Mouse (Mus musculus) adrenal gland, adult (tissue): ENCODE measurements around the gene Rab3c.

Experiments used
- DNase-seq, 2 experiments: peaks; one replicate each; pipeline ENCODE4 v3.0.0; 2022 to 2023; ENCODE audit warnings: low spot score in 1 of 2; ENCODE audit not compliant: inconsistent age in 2 of 2

Gene Rab3c

DNA sequence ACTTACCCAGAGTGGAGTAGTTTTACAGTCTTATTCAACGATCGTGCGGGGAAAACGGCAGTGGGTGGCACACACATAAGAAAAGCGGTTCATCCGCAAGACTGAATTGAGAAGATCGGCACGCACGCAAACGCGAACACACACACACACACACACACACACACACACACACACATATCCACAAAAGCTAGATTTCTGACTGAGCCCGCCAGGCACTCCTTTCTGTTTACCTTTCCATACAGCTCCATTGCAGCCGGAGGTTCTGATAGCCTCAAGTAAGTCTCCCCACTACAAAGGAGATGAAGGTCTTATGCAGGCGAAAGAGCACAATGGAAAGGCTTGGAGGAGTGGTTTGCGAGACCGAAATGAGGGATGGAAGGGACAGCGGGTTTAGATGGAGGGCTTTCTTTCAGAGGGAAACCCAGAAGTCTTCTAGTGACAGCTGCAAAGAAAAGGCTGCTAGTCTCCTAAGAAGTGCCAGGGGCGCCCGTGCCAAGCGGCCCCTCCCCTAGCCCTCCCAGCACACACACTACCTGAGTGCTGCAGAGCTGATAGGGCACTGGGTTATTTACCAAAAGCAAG is at the start of gene Rab3c:
Gene Rab3c, minus strand, starts transcription at position 434 of the 582 bp plus-strand sequence.
- DNase-seq: peak; percentile 6 to 38

DNA sequence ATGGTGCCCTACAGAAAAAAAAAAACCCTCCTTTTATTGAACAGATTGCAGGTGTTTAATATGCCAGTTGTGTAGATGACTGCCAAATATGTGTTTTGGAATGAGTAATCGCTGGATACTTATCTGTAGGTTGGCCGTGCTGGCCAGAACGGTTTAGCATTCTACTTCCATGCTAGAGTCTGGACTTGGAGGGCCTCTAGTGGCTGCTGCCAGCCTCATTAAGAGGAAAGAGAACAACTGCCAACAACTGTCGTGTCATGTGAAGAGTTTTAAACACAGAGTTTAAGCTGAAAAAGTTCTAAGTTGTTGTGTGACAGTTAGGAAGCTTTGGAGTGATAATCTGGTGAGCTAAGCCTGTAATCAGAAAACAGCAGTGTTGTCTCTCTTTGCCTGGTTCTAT is 38.0 kb upstream of the Rab3c start:
- DNase-seq: peak in 1 of 2 experiments; percentile 32

DNA sequence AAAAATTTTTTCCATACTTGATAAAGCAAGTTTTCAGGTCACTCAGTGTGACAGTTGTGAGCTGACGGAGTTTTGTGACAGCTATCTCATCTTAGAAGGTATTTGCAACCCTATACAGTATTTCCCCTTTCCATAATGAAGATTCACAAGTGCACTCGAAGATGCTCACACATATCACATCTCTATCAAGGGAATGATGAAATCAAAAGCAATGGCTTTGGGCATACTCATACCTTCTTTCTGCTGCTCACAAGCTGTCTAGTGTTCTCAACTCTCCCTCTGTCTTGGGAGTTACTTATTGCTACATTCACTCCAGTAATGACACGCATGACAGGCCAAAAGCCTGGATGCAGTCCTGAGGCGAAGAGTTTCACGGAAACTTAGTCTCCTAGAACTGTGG is 26.4 kb upstream of the Rab3c start:
- no peak for DNase-seq

DNA sequence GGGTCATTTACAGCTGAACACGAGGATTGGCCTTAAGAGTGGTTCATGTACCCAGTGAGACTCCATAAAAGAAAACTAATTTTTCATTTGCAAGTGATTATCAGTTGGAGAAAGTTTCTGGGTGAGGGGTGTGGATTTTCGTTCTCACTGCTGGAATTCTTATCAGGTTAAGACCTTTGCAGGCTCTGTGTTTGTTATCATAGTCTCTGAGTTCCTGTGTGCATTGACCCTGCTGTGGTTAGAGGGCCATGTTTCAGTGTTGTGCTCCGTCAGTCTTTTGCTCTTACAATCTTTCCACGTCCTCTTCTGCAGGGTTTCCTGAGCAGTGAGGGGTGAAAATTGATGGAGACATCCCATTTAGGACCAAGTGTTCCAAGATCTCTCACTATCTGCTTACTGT is 16.3 kb upstream of the Rab3c start:
- DNase-seq: no peak

DNA sequence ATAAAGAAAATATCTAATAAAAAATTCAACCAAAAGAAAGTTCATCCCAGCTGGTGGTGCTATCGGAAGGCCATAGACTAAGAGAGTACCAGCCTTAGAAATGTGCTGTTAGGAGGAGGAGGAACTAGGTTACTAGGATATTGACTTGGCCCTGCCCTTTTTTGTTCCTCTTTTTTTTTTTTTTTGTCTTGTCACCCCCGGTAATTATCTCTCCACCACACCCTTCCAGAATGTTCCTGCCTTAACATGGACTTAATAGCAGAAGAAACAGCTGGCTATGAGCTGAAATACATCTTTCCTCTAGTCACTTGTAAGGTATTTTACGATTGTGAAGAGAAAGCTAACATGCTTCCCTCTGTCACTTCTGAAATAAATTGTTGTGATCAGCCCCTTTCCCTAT is 7.7 kb upstream of the Rab3c start:
- DNase-seq: no peak

DNA sequence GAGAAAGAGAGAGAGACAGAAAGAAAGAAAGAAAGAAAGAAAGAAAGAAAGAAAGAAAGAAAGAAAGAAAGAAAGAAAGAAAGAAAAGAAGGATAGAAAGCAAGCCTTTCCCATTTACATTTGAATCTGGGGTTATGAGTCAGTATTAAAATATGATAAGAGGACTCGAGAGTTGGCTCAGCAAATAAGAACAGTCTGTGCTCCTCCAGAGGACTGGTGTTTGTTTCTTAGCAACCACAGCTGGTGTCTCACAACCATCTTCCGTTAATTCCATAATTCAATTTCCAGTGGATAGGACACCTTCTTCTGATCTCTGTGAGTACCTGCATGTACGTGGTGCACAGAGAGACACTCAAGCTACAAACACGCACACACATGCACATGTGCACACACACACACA is 3.0 kb upstream of the Rab3c start:
- DNase-seq: peak in 1 of 2 experiments; percentile 22

DNA sequence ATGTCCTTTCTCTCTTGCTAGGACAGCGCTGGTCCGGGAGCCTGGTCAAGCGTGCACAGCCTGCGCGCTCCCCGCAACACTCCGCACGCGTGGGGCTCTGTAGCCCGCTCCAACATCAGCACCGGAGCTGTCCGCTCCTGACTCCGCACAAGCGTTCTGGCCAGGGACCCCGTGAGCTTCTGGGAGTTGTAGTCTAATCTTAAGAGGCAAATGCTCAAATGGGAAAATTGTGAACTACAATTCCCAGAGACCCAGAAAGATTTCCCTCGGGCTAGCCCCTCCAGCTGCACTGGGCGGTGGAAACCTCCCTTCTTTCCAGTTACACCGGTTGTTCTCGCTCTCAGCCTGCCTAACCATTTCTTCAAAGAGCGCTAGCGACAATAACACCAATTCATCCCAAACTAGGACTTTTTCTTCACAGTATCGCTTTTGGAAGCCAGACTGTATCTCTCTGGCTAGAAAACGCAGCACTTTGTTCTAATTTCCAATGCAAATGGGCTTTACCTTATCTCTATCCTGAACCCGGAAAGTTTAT is 701 bp downstream of the Rab3c start:
- DNase-seq: peak; percentile 71 to 84

DNA sequence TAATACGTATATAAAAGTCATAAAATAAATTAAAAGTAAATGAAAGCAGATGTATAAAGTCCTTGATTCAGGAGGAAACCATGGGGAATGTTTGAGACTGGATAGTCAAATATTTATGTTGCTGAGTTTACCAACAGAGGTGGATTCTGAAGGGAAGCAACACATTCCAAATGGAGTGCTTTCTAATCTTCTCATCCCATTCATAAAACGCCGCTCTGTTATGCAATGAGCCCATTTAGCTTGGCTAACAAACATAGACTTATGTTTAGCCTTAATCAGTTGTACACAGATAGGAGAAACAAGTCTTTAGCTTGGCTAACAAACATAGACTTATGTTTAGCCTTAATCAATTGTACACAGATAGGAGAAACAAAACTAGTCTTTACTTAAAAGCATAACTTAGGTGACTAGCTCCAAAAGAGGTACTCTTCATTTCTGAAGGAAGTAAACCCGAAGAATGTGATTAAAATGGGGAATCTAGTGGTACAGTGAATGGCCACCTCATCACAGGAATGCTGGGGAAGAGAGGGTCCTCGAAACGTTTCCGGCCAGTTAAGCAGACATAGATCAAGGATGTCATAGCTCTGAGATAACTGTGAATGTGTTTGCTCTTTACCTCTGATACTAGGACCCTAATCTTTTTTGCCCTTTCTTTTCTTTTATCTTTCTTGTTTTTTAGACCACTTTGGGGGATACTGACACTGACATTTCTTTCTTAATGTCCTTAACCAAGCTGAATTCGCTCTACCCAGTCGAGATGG is 1.6 kb downstream of the Rab3c start:
- DNase-seq: no peak

DNA sequence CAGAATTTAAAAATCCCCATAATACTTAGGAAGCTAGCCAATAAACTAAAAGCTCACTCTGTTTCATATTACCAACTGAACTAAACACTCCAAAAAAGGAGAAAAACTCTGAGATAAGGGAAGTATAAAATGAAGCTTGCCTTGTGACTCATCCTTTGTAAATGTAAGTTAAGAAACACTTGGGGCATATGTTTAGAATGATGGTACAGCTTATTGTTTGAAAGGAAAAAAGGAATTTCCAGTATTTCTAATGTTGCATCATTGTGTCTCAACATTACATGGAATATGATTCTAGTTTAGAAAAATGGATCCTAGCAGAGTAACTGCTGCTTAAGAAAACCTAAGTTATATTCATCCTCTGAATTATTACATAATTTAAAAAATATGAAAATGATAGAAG is 3.1 kb downstream of the Rab3c start:
- no peak for DNase-seq

DNA sequence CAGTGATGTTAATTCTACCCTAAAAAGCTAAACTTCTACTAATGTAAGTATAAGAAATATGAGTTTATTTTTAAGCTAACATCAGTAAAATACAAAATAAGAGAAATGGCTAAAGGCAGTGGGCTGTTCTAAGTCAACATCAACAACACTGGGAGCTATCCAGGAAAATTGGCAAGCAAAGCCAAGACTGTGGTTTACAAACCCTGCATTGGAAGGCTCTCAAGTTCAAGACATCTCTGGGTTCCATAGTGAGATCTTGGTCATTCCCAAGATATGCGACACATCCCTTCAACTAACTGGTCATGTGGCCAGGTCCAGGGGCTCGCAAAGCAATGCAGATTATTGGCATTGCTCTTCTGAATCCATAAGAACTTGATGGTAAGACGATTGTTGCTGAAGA is 5.3 kb downstream of the Rab3c start:
- no peak for DNase-seq

DNA sequence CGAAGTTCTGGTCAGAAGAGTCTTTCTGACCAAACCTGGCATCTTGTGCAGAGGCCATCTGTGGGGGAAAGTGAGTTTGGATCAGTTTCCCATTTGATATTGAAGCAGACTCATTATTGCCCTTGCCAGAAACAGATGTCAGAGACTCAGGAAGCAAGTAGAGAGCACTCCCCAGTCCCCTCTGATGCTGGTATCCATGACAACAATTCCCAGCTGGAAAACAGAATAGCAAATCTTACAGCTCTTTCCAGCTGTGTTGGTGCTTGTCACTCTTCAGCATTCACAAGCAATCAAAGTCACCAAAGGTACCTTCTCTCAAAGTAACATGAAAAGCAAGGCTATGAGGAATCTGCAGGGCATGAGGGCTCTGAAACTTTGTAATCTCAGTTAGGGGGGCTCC is 20.1 kb downstream of the Rab3c start:
- no peak for DNase-seq

DNA sequence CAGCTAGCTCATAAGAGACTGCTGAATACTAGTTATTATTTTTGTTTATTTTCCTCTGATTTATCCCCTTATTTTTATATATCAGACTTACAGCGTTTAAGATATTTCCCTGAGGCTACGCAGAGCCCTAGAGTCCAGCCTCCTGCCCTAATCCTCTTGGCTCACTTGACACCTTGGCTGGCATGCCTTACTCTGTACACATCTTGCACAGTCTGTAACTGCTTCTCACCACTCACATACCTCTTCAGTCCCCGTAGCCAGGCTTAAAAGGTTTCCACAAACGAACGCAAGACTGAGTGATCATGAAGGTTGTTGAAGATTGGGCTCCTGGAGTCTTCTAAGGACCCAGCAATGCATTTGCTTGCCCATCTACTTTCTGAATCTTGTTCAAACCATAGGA is 29.3 kb downstream of the Rab3c start:
- DNase-seq: no peak

DNA sequence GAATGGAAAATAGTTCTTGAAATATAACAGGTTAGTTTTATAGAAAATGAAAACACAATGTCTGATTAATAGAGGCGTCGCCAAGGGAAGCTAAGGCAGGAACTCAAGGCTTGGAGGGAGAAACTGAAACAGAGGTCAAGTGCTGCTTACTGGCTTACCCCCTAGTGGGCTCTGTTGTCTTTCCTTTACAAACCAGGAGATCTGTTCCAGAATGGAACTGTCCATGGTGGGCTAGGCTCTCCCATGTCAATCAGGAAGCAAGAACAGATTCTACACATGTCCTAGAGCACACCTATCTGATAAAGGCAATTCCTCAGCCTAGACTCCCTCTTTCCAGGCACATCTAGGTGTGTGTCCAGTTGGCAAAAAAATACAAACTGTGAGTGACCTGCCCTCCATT is 32.3 kb downstream of the Rab3c start:
- DNase-seq: no peak

DNA sequence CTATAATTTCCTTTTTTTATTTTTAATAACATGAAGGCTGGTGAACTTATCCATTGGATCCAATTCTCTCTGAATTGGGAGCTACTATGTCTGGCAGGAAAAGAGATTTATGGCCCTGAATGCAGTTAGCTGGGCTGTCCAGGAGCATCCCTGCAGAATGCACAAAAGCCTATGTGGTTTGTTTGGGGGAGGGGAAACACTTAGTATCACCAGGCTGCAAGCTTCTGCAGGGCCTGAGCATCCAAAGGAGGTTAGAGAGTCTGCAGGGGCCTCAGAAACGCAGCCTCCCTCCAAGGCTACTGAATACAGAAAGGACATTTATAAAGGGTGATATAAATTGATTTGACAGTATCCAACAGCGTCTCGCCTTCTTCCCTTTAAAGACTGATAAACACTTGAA is 41.8 kb downstream of the Rab3c start:
- DNase-seq: no peak

DNA sequence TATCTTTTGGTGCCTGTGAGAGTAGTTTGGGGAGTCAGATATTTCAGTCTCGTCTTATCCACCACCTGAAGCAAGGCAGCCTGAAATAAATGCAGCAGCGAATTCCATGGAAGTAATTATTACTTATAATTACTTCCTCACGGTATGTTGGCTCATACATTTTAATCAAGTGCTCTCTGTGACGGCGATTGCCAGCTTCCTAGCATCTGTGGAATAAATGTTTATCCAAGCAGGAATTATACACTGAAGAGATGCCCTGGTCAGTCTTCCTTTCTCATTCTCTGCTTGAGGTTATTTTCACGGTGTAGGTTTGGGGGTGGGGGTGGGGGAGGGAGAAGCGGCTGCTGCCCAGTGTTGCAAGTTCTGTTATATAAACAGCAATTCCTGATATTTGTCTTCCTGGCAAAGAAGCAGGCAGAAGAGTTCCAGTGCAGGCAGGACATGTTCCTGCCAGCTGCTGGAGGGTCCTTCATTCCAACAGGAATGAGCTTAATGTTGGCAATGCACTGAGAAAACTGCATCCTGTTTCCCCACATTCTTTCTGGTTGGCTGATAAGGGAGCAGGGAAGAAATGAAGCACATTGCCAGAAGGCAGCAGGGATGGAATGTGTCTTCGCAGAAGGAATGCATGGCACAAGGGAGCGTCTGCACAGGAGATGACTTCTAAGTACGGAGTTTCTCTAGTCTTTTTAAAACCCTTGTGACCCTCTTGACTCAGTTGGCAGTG is 43.4 kb downstream of the Rab3c start:
- DNase-seq: no peak

DNA sequence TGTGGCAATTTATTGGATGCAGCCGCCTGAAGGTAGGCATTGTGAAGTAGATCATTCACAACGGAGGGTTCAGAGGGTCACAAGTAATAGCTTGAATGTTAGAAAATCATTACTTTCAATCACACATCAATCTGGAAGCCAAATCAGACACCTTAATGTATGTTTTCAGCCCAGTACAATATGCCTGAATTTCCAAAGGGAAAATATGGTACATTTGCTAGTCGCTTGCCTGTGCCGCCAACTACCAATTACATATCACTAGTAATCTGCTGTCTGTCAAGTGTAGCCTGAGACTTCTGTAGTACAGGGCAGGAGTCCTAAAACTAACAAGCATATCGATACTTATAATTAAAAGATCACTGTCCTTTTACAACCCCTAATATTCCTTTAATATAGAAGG is 47.4 kb downstream of the Rab3c start:
- no peak for DNase-seq

DNA sequence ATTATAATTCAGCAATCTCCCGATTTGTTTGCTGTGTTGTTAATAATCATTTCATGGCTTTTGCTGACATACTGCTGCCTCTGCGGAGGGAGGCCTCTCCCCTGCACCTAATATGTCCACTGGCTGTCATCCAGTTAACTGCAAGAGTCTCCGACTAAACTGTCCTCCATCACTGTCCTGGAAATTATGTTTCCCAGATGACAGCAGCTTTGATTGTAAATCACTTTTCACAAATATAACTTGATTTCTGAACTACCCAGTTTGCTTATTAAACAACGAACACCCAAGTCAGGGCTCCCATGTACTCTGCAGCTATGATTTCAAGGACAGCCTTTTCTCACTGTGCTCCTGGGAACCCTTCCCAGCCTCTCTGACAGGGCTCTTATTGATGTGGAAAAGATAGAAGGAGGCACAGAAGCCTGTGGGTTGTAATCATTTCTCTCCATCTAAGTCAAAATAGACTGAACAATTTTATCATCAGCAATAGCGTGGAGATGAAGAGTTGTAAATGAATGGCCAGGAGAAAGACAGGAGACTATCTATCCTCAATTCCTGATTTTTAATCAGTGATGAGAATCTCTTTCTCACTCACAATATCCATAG is 49.6 kb downstream of the Rab3c start:
- no peak for DNase-seq

DNA sequence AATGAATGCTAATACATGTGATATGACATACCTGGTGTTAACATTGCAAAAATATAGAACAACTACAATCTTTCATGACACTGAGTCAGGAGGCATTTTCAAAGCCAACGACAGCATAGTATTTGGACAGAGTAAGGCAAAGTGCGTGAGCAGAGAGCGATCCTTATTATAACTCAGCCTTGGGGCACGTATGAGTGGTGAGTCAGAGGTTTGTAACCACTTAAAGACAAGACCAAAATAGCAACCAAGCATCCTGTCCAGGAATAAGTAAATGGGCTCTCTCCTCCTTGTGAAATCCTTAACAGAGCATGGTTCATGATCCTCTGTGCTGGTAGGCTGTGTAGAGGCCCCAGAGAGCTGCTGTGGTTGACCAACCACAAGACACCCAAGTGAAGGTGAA is 50.8 kb downstream of the Rab3c start:
- DNase-seq: no peak

DNA sequence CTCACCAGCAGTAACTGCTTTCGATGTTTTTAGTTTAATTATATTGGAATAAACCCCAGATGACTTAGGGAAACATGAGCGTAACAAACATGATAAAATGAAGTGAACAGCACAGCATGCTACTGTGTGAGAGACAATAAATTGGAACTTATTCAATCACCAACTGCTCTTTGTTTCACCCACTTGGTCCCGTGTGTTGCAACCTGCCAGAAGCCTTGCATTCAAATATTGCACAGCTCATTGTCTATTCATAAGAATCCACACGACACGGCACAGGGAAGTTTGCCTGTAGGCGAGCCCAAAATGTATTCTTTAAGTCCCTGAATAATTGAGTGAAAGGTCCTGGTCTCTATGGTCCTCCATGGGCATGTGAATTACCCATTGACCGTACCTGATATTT is 61.6 kb downstream of the Rab3c start:
- DNase-seq: no peak

DNA sequence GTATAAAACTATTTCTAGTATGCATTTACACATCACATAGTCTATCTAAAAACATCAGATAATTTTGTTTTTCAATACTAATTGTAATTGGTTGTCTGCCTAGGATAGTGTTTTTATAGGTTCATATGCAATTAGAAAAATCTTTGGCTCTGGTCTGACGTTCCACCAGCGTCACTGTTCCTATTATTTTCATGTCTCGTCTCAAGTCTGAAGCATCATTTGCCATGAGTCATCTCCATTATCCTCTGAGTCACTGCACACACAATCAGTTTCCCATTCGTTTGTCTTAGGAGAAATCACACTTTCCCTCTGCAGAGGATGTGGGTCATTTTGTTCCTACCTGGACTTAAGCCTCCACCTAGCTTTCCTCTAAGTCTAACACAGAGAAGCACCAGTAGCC is 62.3 kb downstream of the Rab3c start:
- peak in 1 of 2 experiments; percentile 30 for DNase-seq

DNA sequence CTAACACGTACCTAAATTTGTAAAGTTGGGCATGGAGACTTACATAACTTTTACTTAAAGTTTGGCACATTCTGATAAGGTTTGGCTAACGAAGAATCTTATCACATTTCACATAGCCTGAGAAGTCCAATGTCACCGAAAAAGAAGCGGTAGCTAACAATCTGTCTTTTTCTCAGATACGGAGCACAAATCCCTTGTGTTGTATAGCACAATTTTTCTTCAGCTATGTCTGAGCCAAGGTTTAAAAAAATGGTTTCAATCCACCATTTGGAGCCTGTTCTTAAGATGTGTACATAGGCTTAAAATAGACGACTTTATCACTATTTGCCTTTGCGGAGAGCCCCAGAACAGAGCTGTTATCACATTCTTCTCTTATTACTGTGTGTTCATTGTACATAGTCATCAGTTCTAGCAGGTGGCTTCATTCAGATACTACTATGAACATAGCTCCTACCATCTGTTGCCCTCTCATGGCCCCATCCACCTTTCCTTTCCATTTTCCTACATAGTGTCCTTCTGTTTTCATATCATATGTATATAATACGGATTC is 69.2 kb downstream of the Rab3c start:
- DNase-seq: no peak
